Mouse (Mus musculus) lung, postnatal 0 days (tissue): ENCODE results near the gene Hipk2.

ENCODE experiments used
- CTCF ChIP-seq: IDR thresholded peaks from 2 replicates; pipeline ENCODE4 v1.5.1; 2016; ENCODE audit warnings: antibody characterized with exemption, mild to moderate bottlenecking
- EP300 ChIP-seq: IDR thresholded peaks from 2 replicates; pipeline ENCODE4 v1.6.1; 2016; ENCODE audit warnings: antibody characterized with exemption, mild to moderate bottlenecking, control low read depth

DNA sequence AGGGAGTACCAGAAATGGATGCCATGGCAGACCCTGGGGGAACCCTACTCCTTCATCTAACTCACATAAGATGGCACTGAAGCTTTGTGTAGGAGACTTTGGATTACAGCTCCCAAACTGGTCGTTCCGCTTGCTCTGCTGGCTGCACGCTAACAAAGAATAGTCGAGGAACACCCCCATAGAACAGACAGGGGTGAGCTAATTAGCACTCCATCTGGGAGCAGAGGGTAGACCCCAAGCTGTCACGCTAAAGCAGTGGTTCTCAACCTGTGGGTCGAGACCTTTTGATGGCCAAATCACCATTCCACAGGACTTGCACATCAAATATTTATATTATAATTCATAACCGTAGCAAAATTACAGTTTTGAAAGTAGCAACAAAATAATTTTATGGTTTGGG, 114.0 kb downstream of the Hipk2 start:
- TF ChIP-seq CTCF (no peak), EP300 (no peak)
